Mouse (Mus musculus) lung, embryonic 15.5 days (tissue): ENCODE measurements around the gene Scimp. TPM values are rescaled to one million over a fixed set of nuclear protein-coding genes. Genes with fewer than 3 reads are reported as not detected.

ENCODE experiments used
- microRNA-seq: library from miRNA; unstranded; fragments of <30 nt; microRNA quantifications from one replicate; pipeline ENCODE4, GENCODE M21; 2016
- polyA plus RNA-seq: library from polyadenylated mRNA; unstranded; fragments of >200 nt; fragmentation: Nextera tagmentation; extraction: Ambion mirVana; gene quantifications from 2 replicates; pipeline ENCODE4 v1.2.1, GENCODE M21; 2015

The Scimp gene
- polyA plus RNA-seq, 1 experiment from 2014 or later = 0.46 TPM

Small RNAs within 50 kb of the gene (microRNA-seq; reads per million reads assigned to microRNA genes)
- gene Gm22760 = not detected

Other genes with a start within 250 kb of the Scimp start
- gene Mink1, start 249.7 kb downstream of the Scimp start, polyA plus RNA-seq = 8.6 and 10.8 TPM in 2 replicates
- gene 4930544D05Rik, start 196.7 kb downstream of the Scimp start, polyA plus RNA-seq = not detected in 2 replicates
- gene Chrne, start 193.4 kb downstream of the Scimp start, polyA plus RNA-seq = 0.26 TPM in 1 of 2 replicates, not detected in the other
- 0.37 and 0.38 TPM in 2 replicates for gene Gp1ba, start 173.5 kb downstream of the Scimp start, polyA plus RNA-seq
- 101 and 119 TPM in 2 replicates for gene Rnf167, start 165.4 kb downstream of the Scimp start, polyA plus RNA-seq
- gene Slc25a11, start 165.1 kb downstream of the Scimp start, polyA plus RNA-seq = 150 and 162 TPM in 2 replicates
- gene Pfn1, start 157.9 kb downstream of the Scimp start, polyA plus RNA-seq = 1,970 and 2,089 TPM in 2 replicates
- 27.9 and 33.3 TPM in 2 replicates for gene Eno3, start 155.4 kb downstream of the Scimp start, polyA plus RNA-seq
- gene Spag7, start 143.2 kb downstream of the Scimp start, polyA plus RNA-seq = 170 TPM in 2 replicates
- gene Camta2, start 124.5 kb downstream of the Scimp start, polyA plus RNA-seq = 11.8 and 12.8 TPM in 2 replicates
- 1.0 and 1.5 TPM in 2 replicates for gene Inca1, start 112.4 kb downstream of the Scimp start, polyA plus RNA-seq
- gene Kif1c, start 112.0 kb downstream of the Scimp start, polyA plus RNA-seq = 4.7 and 4.8 TPM in 2 replicates
- 4.6 and 5.4 TPM in 2 replicates for gene Zfp3, start 48.4 kb downstream of the Scimp start, polyA plus RNA-seq
- gene Rabep1, start 32.2 kb upstream of the Scimp start, polyA plus RNA-seq = 29.9 and 32.5 TPM in 2 replicates
- 123 and 127 TPM in 2 replicates for gene Nup88, start 157.4 kb upstream of the Scimp start, polyA plus RNA-seq
- gene Rpain, start 157.6 kb upstream of the Scimp start, polyA plus RNA-seq = 75.4 and 81.4 TPM in 2 replicates
- gene C1qbp, start 170.4 kb upstream of the Scimp start, polyA plus RNA-seq = 220 and 229 TPM in 2 replicates
- 18.4 and 18.6 TPM in 2 replicates for gene Dhx33, start 191.9 kb upstream of the Scimp start, polyA plus RNA-seq
- 49.5 and 51.2 TPM in 2 replicates for gene Mis12, start 207.0 kb upstream of the Scimp start, polyA plus RNA-seq
- gene Derl2, start 207.3 kb upstream of the Scimp start, polyA plus RNA-seq = 52.6 and 53.1 TPM in 2 replicates
- 99.5 and 99.8 TPM in 2 replicates for gene 6330403K07Rik, start 220.9 kb upstream of the Scimp start, polyA plus RNA-seq